Mouse (Mus musculus) lung, adult 2 months (tissue): Measurements from ENCODE around the gene Zfp184. TPM values are rescaled to one million over a fixed set of nuclear protein-coding genes. Genes with fewer than 3 reads are reported as not detected.

Experiments used
- DNase-seq: peaks from one replicate; pipeline ENCODE4 v3.0.0; 2022
- H3K4me1 ChIP-seq: fragments of 200-500 bp; 2 replicates; pipeline ENCODE4 v1.6.1; 2011; ENCODE audit warnings: low read length; ENCODE audit not compliant: control insufficient read depth, insufficient read depth
- H3K4me3 ChIP-seq: fragments of 200-500 bp; replicated peaks from 2 replicates; pipeline ENCODE3; 2011; ENCODE audit warnings: low read depth, mild to moderate bottlenecking, control low read depth, low read length; ENCODE audit errors: extremely low read depth
- CTCF ChIP-seq: fragments of 200-500 bp; IDR thresholded peaks from 2 replicates; pipeline ENCODE4 v1.5.1; 2011; ENCODE audit warnings: mild to moderate bottlenecking, low read length, control low read depth; ENCODE audit not compliant: insufficient read depth
- POLR2A ChIP-seq: fragments of 200-500 bp; IDR thresholded peaks from 2 replicates; pipeline ENCODE4 v1.6.1; 2011; ENCODE audit warnings: low read depth, mild to moderate bottlenecking, control low read depth, low read length, borderline replicate concordance; ENCODE audit errors: extremely low read depth
- WGBS: fragments of 180-500 bp; shearing (Covaris S2); methylation state at CpG from one replicate; pipeline ENCODE4 v1.1.7; 2018; 5-methylcytosine and 5-hydroxymethylcytosine counted together
- polyA plus RNA-seq: library from polyadenylated mRNA; depleted of rRNA; stranded (reverse); fragments of >200 nt; gene quantifications from 2 replicates; pipeline ENCODE4 v1.2.3, GENCODE M21; 2012

Zfp184 gene
- polyA plus RNA-seq, 1 experiment, result 0.60 TPM

- no peak for TF ChIP-seq CTCF
- TF ChIP-seq POLR2A, result no peak
- WGBS, result 12% methylated on average over 4 of the region's 4 CpGs
- peaks cover 6% of the 10 kb centered on the region; the same call in 1 of the 2 replicates for H3K4me1 ChIP-seq
- no peak for DNase-seq
- H3K4me3 ChIP-seq, result no peak overlapping the region
Measured at GRCm38 (mm10) chr13:21997821-21998220, 52.9 kb downstream of the Zfp184 start.

GRCm38 (mm10) chr13:21998412-21998811, 53.5 kb downstream of the Zfp184 start:
- WGBS, result 44% methylated on average over 3 of the region's 3 CpGs
- no peak overlapping the region for H3K4me3 ChIP-seq
- TF ChIP-seq POLR2A, result no peak
- TF ChIP-seq CTCF, result no peak
- peaks cover 6% of the 10 kb centered on the region; the same call in 1 of the 2 replicates for H3K4me1 ChIP-seq
- no peak for DNase-seq

GRCm38 (mm10) chr13:21999147-21999546, 54.3 kb downstream of the Zfp184 start:
- Histone ChIP-seq H3K4me3 (no peak overlapping the region), H3K4me1 (peaks cover 6% of the 10 kb centered on the region; the same call in 1 of the 2 replicates)
- no peak for DNase-seq
- 53% methylated on average over 4 of the region's 4 CpGs for WGBS
- TF ChIP-seq CTCF (no peak), POLR2A (no peak)

- Histone ChIP-seq H3K4me3 (no peak overlapping the region), H3K4me1 (0 out of 2 replicates have a peak, but pooled peaks cover 3% of the 10 kb centered on the region)
- TF ChIP-seq POLR2A, result no peak
- TF ChIP-seq CTCF, result no peak
- WGBS, result 78% methylated on average over 2 of the region's 2 CpGs
- DNase-seq, result no peak
Measured at GRCm38 (mm10) chr13:22001346-22001745, 56.5 kb downstream of the Zfp184 start.

- no peak for DNase-seq
- Histone ChIP-seq H3K4me1 (0 out of 2 replicates have a peak, but pooled peaks cover 2% of the 10 kb centered on the region), H3K4me3 (no peak overlapping the region)
- 20% methylated on average over 5 of the region's 5 CpGs for WGBS
- TF ChIP-seq CTCF (no peak), POLR2A (no peak)
Measured at GRCm38 (mm10) chr13:22001823-22002222, 56.9 kb downstream of the Zfp184 start.

- H3K4me3 ChIP-seq, result peak overlapping the region; percentile 63
- WGBS, result under 1% methylated on average over 45 of the region's 45 CpGs
Measured at GRCm38 (mm10) chr13:22005605-22006333, 60.9 kb downstream of the Zfp184 start.

GRCm38 (mm10) chr13:22006334-22007120, 61.6 kb downstream of the Zfp184 start:
- H3K4me3 ChIP-seq, result peak overlapping the region; percentile 63
- DNase-seq, result no peak
- TF ChIP-seq CTCF, result no peak
- 1% methylated on average over 38 of the region's 38 CpGs for WGBS
- H3K4me1 ChIP-seq, result no peaks in the 10 kb centered on the region

More at GRCm38 (mm10) chr13:22005605-22006333, 60.9 kb downstream of the Zfp184 start:
- no peaks in the 10 kb centered on the region for H3K4me1 ChIP-seq
- TF ChIP-seq POLR2A, result no peak
- peak; percentile 54 for DNase-seq

GRCm38 (mm10) chr13:22007121-22007510, 62.2 kb downstream of the Zfp184 start:
- 15% methylated on average over 18 of the region's 18 CpGs for WGBS
- Histone ChIP-seq H3K4me3 (no peak overlapping the region), H3K4me1 (no peaks in the 10 kb centered on the region)
- DNase-seq, result no peak
- TF ChIP-seq CTCF (no peak), POLR2A (no peak)

GRCm38 (mm10) chr13:22007872-22008271, 63.0 kb downstream of the Zfp184 start:
- no peak for TF ChIP-seq CTCF
- TF ChIP-seq POLR2A, result no peak
- no peaks in the 10 kb centered on the region for H3K4me1 ChIP-seq
- DNase-seq, result no peak
- H3K4me3 ChIP-seq, result no peak overlapping the region
- WGBS, result 60% methylated on average over 7 of the region's 7 CpGs

- WGBS, result 80% methylated on average over 3 of the region's 3 CpGs
- no peak overlapping the region for H3K4me3 ChIP-seq
- no peak for TF ChIP-seq CTCF
- TF ChIP-seq POLR2A, result no peak
Measured at GRCm38 (mm10) chr13:22008707-22009106, 63.8 kb downstream of the Zfp184 start.

More at GRCm38 (mm10) chr13:22008707-22009106, 63.8 kb downstream of the Zfp184 start:
- no peaks in the 10 kb centered on the region for H3K4me1 ChIP-seq
- DNase-seq, result no peak
